Mouse (Mus musculus) adrenal gland, adult 18-20 months (tissue): ENCODE data around the gene Zfhx3. TPM values are rescaled to one million over a fixed set of nuclear protein-coding genes. Genes with fewer than 3 reads are reported as not detected.

Experiments
- DNase-seq, 2 experiments: peaks; one replicate each; pipeline ENCODE4 v3.0.0; 2021 to 2022; ENCODE audit warnings: low spot score in 2 of 2
- total RNA-seq, 2 experiments: library from RNA; stranded (reverse); gene quantifications; 1 replicate in 1 of 2; 2 replicates in 1 of 2; pipeline ENCODE4 v1.2.3; 2021

The Zfhx3 gene
- total RNA-seq, 2 experiments from 2014 or later, result 36.9 to 38.6 TPM

- DNase-seq, result no peak
Observed at GRCm38 (mm10) chr8:108951560-108951959, 1009.1 kb downstream of the Zfhx3 start.

DNA sequence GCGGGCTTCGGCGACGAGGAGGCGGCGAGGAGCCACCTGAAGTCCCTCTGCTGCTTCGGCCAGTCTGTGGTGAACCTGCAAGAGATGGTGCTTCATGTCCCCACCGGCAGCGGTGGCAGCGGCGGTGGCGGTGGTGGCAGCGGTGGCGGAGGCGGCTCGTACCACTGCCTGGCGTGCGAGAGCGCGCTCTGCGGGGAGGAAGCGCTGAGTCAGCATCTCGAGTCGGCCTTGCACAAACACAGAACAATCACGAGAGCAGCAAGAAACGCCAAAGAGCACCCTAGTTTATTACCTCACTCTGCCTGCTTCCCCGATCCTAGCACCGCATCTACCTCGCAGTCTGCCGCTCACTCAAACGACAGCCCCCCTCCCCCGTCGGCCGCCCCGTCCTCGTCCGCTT, 1014.0 kb downstream of the Zfhx3 start:
- no peak for DNase-seq

GRCm38 (mm10) chr8:108962516-108962915, 1020.1 kb downstream of the Zfhx3 start:
- DNase-seq, result no peak

DNA sequence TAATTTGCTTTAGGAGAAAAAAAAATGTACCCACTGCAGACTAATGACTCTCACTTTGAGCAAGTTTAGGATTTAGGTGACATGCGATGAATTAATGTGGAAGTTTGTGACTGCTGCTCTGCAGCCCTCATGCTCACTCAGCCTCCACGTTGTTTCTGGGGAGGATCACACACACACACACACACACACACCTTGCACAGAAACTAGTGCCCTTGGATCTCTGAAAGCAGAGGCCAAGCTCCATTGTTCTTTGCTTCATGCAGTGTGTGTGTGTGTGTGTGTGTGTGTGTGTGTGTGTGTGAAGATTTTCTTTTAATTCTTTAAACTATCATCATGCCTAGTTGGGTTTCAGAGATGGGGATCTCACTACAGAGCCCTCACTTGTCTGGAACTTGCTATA, 1020.7 kb downstream of the Zfhx3 start:
- no peak for DNase-seq

- no peak for DNase-seq
Observed at GRCm38 (mm10) chr8:108966041-108966440, 1023.6 kb downstream of the Zfhx3 start.

DNA sequence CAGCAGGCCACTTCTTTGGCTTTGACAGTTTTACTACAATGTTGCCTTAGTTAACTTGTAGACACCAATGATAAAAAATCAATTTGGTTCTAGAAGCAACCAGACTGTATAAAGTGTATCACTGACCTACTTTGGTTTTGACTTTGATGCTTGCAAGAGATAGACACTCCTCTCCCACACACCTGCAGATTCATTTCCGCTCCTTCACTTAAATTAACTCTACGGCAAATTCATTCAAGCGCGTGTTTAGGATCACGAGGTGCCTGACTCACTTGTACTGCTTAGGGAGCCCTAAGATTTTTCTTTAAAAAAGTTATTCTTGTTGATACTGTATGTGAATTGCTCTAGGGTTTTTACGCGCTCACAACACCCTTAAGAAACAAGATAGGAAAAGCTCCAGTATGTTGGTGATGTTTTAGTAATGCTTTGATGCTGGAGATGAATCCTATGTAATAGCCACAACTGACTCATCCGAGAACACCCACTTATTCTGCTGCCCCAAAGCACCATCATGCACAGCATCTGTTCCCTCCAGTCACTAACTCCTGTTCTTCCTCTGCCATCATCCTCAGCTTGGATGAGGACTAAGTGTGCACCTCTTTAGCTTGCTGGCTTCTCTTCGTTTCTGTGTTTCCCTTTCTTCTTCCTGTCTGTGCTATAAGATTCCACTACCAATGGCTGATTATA, 1031.3 kb downstream of the Zfhx3 start:
- DNase-seq, result no peak

DNA sequence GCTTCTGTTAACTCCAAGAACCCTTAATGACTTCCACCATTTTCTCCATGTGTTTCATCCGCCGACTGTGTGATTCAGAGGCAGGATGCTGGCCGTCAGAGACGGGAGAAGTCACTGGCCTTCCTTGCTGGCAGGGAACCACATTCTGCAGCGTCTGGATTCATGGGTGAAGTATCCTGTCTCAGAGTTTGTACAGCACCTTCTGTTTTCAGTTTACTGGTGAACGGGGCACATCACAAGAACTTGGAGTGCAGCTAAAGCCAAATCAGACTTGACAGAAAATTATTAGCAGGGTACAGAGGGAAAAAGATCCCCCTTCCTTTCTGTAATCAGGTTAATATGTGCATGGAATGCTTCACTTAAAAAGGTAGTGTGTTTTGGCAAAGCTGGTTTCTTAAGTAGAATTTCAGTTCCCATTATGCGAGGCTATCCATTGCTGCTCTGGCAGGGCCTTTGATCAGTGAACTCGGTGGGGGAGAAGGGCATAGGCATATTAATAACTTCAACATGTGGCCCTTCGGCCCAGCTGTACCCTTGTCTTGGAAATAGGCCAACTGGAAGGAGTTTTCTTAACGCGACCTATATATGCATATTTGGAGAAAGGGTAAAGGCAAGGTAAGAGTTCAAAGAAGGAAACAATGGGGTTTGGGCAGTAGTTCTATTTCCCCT, 1035.4 kb downstream of the Zfhx3 start:
- no peak for DNase-seq

GRCm38 (mm10) chr8:108978362-108978750, 1035.9 kb downstream of the Zfhx3 start:
- DNase-seq, result no peak

DNA sequence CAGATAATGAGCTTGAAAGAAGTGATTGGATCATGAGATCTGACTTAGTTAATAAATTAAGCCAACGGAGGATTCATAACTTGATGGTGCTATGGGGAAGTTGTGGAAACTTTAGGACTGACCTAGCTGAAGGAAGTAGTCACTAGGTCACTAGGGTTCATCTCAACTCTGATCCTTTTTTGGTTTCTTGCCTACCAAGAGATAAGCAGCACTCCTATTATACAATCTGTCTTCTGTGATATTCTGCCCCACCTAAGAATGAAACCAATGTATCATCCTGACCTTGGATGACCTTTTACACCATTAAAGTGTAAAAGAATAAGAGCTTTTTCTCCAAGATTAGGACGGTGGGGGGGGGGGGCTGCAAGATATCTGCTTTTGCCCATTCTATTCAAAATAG, 1042.5 kb downstream of the Zfhx3 start:
- DNase-seq, result no peak

DNA sequence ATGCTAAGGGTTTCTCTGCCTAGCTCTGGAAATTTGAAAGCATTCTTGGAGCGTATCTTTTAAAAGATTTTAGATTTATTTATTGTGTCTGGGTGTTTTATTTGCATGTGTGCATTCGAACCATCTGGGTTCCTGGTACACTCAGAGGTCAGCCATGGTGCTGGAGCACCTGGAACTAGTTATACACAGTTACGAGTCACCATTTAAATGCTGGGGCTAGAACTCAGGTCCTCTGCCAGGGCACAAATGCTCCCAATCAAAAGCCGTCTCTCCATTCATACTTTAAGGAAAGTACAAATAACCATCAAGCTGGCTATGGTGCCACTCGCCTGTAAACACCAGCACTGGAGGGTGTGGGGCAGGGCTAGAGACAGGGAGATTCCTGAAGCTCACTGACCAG, 1047.4 kb downstream of the Zfhx3 start:
- no peak for DNase-seq

GRCm38 (mm10) chr8:108990537-108990936, 1048.1 kb downstream of the Zfhx3 start:
- no peak for DNase-seq

- no peak for DNase-seq
Observed at GRCm38 (mm10) chr8:108991395-108991794, 1049.0 kb downstream of the Zfhx3 start.

DNA sequence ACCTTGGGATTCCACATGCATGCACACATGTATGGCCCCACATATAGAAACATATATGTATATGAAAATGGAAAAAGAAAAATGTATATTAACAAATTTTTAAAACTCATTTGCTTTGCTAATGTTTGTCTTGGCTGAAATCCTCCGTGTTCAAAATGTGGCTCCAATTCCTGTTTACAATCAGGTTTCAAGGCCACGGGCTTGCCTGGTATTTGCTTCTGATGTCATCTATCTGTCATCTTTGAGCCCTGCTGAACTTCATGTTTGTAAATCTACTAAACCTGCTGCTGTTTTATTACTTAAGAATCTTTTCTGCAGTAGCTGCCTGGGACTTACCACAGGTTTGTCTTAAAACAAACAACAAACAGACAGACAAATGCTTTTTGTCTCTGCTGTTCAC, 1051.3 kb downstream of the Zfhx3 start:
- DNase-seq, result no peak

DNA sequence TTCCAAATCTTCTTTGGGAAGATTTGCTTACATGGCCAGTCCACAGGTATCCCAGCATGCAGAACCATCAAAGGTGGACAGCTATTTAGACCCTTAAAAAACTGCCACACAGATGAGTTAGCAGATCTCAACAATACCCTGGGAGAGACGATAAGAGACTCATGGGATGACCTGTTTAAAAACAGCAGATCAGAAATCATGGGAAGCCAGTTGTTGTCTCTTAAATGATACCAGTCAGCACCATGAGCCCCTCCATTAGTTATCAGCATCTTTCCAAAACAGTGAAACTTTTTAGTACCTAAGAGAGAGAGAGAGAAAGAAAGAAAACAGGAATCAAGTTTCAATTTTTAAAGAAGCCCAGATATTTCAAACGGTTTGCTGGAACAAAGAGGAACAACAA, 1051.7 kb downstream of the Zfhx3 start:
- no peak for DNase-seq

- DNase-seq, result no peak
Observed at GRCm38 (mm10) chr8:108994880-108995279, 1052.4 kb downstream of the Zfhx3 start.

- DNase-seq, result no peak
Observed at GRCm38 (mm10) chr8:108997334-108997733, 1054.9 kb downstream of the Zfhx3 start.

DNA sequence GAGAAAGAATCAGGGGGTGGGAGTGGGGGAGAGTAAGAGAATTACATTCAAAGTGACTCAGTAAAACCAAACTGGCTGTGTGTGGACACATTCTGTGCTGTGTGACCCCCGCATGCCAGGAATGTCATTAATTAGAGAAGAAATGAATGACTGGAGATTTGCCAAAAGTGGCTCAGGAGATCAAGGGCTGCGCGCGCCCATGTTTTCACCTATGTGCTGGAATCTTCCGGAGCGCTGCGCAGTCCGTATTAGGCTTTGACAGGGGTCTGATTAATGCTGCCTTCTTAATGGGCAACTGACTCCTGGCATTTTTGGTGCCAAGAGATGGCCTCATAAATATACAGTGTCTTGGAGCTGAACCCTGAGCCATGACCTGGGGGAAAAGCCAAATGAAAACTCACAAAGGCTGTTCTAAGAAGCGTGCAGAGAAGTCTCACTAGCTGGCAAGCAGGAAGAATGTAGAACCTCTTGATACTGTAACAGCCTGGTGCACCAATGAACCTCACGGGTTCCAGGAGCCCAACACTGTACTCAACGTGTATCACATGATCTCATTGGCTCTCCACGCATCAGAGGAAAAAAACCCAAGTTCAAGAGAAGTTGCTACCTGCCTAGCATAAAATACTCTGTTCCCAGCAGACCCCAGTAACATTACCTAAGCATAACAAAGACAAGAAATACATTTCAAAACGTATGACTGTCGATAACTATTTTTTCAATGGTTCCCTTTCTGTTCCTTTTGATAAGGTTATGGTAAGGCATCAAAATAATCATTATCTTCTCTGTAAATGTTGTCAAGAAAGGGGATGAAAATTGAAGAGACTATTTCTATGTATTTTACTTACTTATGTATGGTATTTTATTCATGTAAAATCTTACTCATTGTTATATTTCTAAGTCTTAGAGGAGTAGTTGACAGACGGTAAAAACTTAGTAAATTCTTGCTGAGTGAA, 1057.1 kb downstream of the Zfhx3 start:
- no peak for DNase-seq

GRCm38 (mm10) chr8:109001031-109001430, 1058.6 kb downstream of the Zfhx3 start:
- DNase-seq, result no peak

DNA sequence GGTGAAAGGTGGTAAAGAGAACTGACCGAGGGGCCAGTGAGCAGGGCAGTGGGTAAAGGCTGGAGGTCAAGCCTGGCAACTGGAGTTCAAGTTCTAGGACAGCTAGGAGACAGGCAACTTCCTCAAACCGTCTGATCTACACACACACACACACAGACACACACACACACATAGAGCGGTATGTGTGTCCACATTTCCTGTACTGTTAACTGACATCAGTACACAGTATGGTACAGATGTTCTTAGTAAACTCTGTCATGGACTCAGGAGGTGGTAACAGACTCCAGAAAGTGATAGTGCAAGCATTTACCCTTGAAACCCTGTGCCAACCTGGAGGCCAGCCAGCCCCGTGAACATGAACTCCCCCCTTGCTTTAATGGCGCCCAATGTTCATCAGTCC, 1059.5 kb downstream of the Zfhx3 start:
- DNase-seq, result no peak

- DNase-seq, result no peak
Observed at GRCm38 (mm10) chr8:109006986-109007385, 1064.5 kb downstream of the Zfhx3 start.
